Mouse (Mus musculus): ENCODE data around the gene Saysd1. TPM values are rescaled to one million over a fixed set of nuclear protein-coding genes. Genes with fewer than 3 reads are reported as not detected.

Gene Saysd1
- polyA plus RNA-seq, 1 experiment from 2014 or later = 18.4 TPM

- H3K27me3 ChIP-seq (replicated peaks; ENCODE audit: control insufficient read depth, insufficient read depth, low read length) = no peaks in the 10 kb centered on the region
- H3K9ac ChIP-seq (ENCODE audit: low read length) = no peak overlapping the region
- WGBS = 90% methylated on average over 6 of the region's 6 CpGs
- H3K4me2 ChIP-seq (ENCODE audit: low read length) = no peak overlapping the region
- no peak overlapping the region for H3K27ac ChIP-seq (ENCODE audit: low read depth, low read length)
- no peaks in the 10 kb centered on the region for H3K4me1 ChIP-seq (ENCODE audit: control insufficient read depth, insufficient read depth, low read length)
- H3K36me3 ChIP-seq (ENCODE audit: control insufficient read depth, insufficient read depth, low read length) = no peaks in the 10 kb centered on the region
- no peaks in the 10 kb centered on the region for H3K9me3 ChIP-seq (replicated peaks; ENCODE audit: control insufficient read depth, low read length)
- H3K4me3 ChIP-seq (ENCODE audit: low read depth, low read length) = no peak overlapping the region
- DNase-seq (ENCODE audit: low spot score) (no peak), ATAC-seq (no peak)
Measured at GRCm38 (mm10) chr14:20128162-20128561, 10.2 kb downstream of the Saysd1 start.

DNA sequence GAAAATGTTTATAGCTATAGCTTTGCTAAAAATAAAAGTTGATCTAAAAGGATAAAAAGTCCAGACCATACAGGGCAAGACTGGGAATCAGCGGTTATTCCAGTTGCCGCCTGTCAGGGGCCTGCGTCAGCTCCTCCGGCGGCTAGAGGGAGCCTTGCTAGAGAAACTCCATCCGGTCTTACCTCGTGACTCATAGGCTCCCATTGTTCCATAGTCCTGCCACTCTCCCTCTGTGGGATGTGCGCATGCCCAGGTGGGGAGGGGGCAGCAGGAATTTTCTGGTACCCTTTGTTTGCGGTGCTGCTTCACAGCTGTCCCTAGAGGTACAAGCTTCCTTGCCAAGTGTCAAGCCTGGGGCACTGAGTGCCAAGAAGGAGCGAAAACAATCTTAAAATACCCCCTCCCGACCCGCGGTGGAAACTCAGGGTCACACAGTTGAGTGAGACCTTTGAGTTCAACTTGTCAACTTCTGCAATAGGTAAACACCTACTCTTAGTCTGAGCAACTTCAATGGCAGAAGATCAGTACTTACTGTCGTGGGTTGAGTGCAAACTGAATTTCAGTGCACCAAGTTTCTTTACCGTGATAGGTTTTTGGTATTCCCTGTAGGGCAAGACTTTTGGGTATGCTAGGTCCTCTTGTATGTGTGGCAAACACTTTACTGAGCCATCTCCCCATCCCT, 10.8 kb downstream of the Saysd1 start:
- 82% methylated on average over 15 of the region's 15 CpGs for WGBS
- no peak overlapping the region for H3K9ac ChIP-seq (ENCODE audit: low read length)
- no peak for DNase-seq (ENCODE audit: low spot score)
- no peak overlapping the region for H3K4me2 ChIP-seq (ENCODE audit: low read length)
- H3K4me1 ChIP-seq (ENCODE audit: control insufficient read depth, insufficient read depth, low read length) = no peaks in the 10 kb centered on the region
- H3K27me3 ChIP-seq (replicated peaks; ENCODE audit: control insufficient read depth, insufficient read depth, low read length) = no peaks in the 10 kb centered on the region
- H3K9me3 ChIP-seq (replicated peaks; ENCODE audit: control insufficient read depth, low read length) = no peaks in the 10 kb centered on the region
- no peak for ATAC-seq
- H3K4me3 ChIP-seq (ENCODE audit: low read depth, low read length) = no peak overlapping the region
- no peak overlapping the region for H3K27ac ChIP-seq (ENCODE audit: low read depth, low read length)
- no peaks in the 10 kb centered on the region for H3K36me3 ChIP-seq (ENCODE audit: control insufficient read depth, insufficient read depth, low read length)

GRCm38 (mm10) chr14:20120868-20121267, 17.5 kb downstream of the Saysd1 start:
- WGBS = 87% methylated on average over 5 of the region's 5 CpGs
- ATAC-seq = no peak
- no peaks in the 10 kb centered on the region for H3K27me3 ChIP-seq (replicated peaks; ENCODE audit: control insufficient read depth, insufficient read depth, low read length)

GRCm38 (mm10) chr14:20120012-20120411, 18.3 kb downstream of the Saysd1 start:
- no peak overlapping the region for H3K4me2 ChIP-seq (ENCODE audit: low read length)
- no peak overlapping the region for H3K9ac ChIP-seq (ENCODE audit: low read length)
- no peak overlapping the region for H3K4me3 ChIP-seq (ENCODE audit: low read depth, low read length)
- no peak for DNase-seq (ENCODE audit: low spot score)
- 95% methylated on average over 11 of the region's 11 CpGs for WGBS
- no peaks in the 10 kb centered on the region for H3K9me3 ChIP-seq (replicated peaks; ENCODE audit: control insufficient read depth, low read length)
- H3K36me3 ChIP-seq (ENCODE audit: control insufficient read depth, insufficient read depth, low read length) = no peaks in the 10 kb centered on the region
- H3K27me3 ChIP-seq (replicated peaks; ENCODE audit: control insufficient read depth, insufficient read depth, low read length) = no peaks in the 10 kb centered on the region
- H3K27ac ChIP-seq (ENCODE audit: low read depth, low read length) = no peak overlapping the region
- no peak for ATAC-seq
- no peaks in the 10 kb centered on the region for H3K4me1 ChIP-seq (ENCODE audit: control insufficient read depth, insufficient read depth, low read length)

More at GRCm38 (mm10) chr14:20120868-20121267, 17.5 kb downstream of the Saysd1 start:
- H3K4me3 ChIP-seq (ENCODE audit: low read depth, low read length) = no peak overlapping the region
- H3K27ac ChIP-seq (ENCODE audit: low read depth, low read length) = no peak overlapping the region
- no peaks in the 10 kb centered on the region for H3K9me3 ChIP-seq (replicated peaks; ENCODE audit: control insufficient read depth, low read length)
- H3K4me2 ChIP-seq (ENCODE audit: low read length) = no peak overlapping the region
- H3K9ac ChIP-seq (ENCODE audit: low read length) = no peak overlapping the region
- no peaks in the 10 kb centered on the region for H3K4me1 ChIP-seq (ENCODE audit: control insufficient read depth, insufficient read depth, low read length)
- no peak for DNase-seq (ENCODE audit: low spot score)
- H3K36me3 ChIP-seq (ENCODE audit: control insufficient read depth, insufficient read depth, low read length) = no peaks in the 10 kb centered on the region

GRCm38 (mm10) chr14:20116149-20116605, 22.2 kb downstream of the Saysd1 start:
- Histone ChIP-seq H3K36me3 (ENCODE audit: control insufficient read depth, insufficient read depth, low read length) (no peaks in the 10 kb centered on the region), H3K4me2 (ENCODE audit: low read length) (no peak overlapping the region), H3K9me3 (replicated peaks; ENCODE audit: control insufficient read depth, low read length) (no peaks in the 10 kb centered on the region; the same call in 1 of the 2 replicates), H3K27ac (ENCODE audit: low read depth, low read length) (no peak overlapping the region), H3K4me1 (ENCODE audit: control insufficient read depth, insufficient read depth, low read length) (no peaks in the 10 kb centered on the region), H3K9ac (ENCODE audit: low read length) (no peak overlapping the region), H3K4me3 (ENCODE audit: low read depth, low read length) (no peak overlapping the region), H3K27me3 (replicated peaks; ENCODE audit: control insufficient read depth, insufficient read depth, low read length) (no peaks in the 10 kb centered on the region)
- ATAC-seq = no peak
- no peak for DNase-seq (ENCODE audit: low spot score)
- 68% methylated on average over 9 of the region's 9 CpGs for WGBS

DNA sequence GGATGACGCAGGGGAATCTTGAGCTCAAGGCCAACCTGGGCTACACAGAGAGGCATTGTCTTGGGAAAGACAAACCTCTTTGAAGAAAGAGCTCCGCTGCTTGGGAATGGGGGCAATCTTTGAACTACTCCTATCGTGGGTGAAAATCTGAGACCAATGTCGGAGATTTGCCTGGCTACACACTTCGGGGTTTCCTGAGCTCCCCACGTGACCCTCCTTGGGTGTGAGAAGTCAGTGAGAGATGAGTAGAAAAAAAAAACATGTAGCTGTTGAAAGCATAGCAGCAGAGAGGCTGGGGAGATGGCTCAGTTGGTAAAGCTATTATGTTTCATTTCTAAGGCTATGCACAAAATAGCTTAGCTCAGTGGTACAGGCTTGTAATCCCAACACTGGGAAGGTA, 23.4 kb downstream of the Saysd1 start:
- 85% methylated on average over 6 of the region's 6 CpGs for WGBS
- Histone ChIP-seq H3K4me3 (ENCODE audit: low read depth, low read length) (no peak overlapping the region), H3K27ac (ENCODE audit: low read depth, low read length) (no peak overlapping the region), H3K27me3 (replicated peaks; ENCODE audit: control insufficient read depth, insufficient read depth, low read length) (no peaks in the 10 kb centered on the region), H3K9ac (ENCODE audit: low read length) (no peak overlapping the region), H3K36me3 (ENCODE audit: control insufficient read depth, insufficient read depth, low read length) (no peaks in the 10 kb centered on the region), H3K4me1 (ENCODE audit: control insufficient read depth, insufficient read depth, low read length) (no peaks in the 10 kb centered on the region), H3K4me2 (ENCODE audit: low read length) (no peak overlapping the region), H3K9me3 (replicated peaks; ENCODE audit: control insufficient read depth, low read length) (no peaks in the 10 kb centered on the region; the same call in 1 of the 2 replicates)
- no peak for ATAC-seq
- DNase-seq (ENCODE audit: low spot score) = no peak

- Histone ChIP-seq H3K4me1 (ENCODE audit: control insufficient read depth, insufficient read depth, low read length) (no peaks in the 10 kb centered on the region), H3K4me3 (ENCODE audit: low read depth, low read length) (no peak overlapping the region), H3K27me3 (replicated peaks; ENCODE audit: control insufficient read depth, insufficient read depth, low read length) (no peaks in the 10 kb centered on the region), H3K9me3 (replicated peaks; ENCODE audit: control insufficient read depth, low read length) (no peaks in the 10 kb centered on the region; the same call in 1 of the 2 replicates), H3K9ac (ENCODE audit: low read length) (no peak overlapping the region), H3K27ac (ENCODE audit: low read depth, low read length) (no peak overlapping the region), H3K4me2 (ENCODE audit: low read length) (no peak overlapping the region), H3K36me3 (ENCODE audit: control insufficient read depth, insufficient read depth, low read length) (no peaks in the 10 kb centered on the region)
- ATAC-seq (peak; percentile 71; the same call in 1 of the 2 replicates), DNase-seq (ENCODE audit: low spot score) (peak; percentile 89)
- 4% methylated on average over 6 of the region's 6 CpGs for WGBS
Measured at GRCm38 (mm10) chr14:20113964-20114363, 24.4 kb downstream of the Saysd1 start.

- Histone ChIP-seq H3K36me3 (ENCODE audit: control insufficient read depth, insufficient read depth, low read length) (no peaks in the 10 kb centered on the region), H3K9ac (ENCODE audit: low read length) (no peak overlapping the region), H3K27ac (ENCODE audit: low read depth, low read length) (no peak overlapping the region), H3K4me2 (ENCODE audit: low read length) (no peak overlapping the region), H3K4me3 (ENCODE audit: low read depth, low read length) (no peak overlapping the region), H3K4me1 (ENCODE audit: control insufficient read depth, insufficient read depth, low read length) (no peaks in the 10 kb centered on the region), H3K27me3 (replicated peaks; ENCODE audit: control insufficient read depth, insufficient read depth, low read length) (no peaks in the 10 kb centered on the region), H3K9me3 (replicated peaks; ENCODE audit: control insufficient read depth, low read length) (no peaks in the 10 kb centered on the region; the same call in 1 of the 2 replicates)
- WGBS = 65% methylated on average over 7 of the region's 7 CpGs
- no peak for ATAC-seq
- DNase-seq (ENCODE audit: low spot score) = no peak
Measured at GRCm38 (mm10) chr14:20113189-20113961, 25.0 kb downstream of the Saysd1 start.

GRCm38 (mm10) chr14:20112218-20112617, 26.1 kb downstream of the Saysd1 start:
- H3K9me3 ChIP-seq (replicated peaks; ENCODE audit: control insufficient read depth, low read length) = no peaks in the 10 kb centered on the region; the same call in 1 of the 2 replicates
- no peaks in the 10 kb centered on the region for H3K36me3 ChIP-seq (ENCODE audit: control insufficient read depth, insufficient read depth, low read length)
- H3K4me1 ChIP-seq (ENCODE audit: control insufficient read depth, insufficient read depth, low read length) = no peaks in the 10 kb centered on the region
- no peak for ATAC-seq
- H3K4me2 ChIP-seq (ENCODE audit: low read length) = no peak overlapping the region
- no peaks in the 10 kb centered on the region for H3K27me3 ChIP-seq (replicated peaks; ENCODE audit: control insufficient read depth, insufficient read depth, low read length)
- no peak overlapping the region for H3K27ac ChIP-seq (ENCODE audit: low read depth, low read length)
- no peak overlapping the region for H3K9ac ChIP-seq (ENCODE audit: low read length)
- no peak overlapping the region for H3K4me3 ChIP-seq (ENCODE audit: low read depth, low read length)
- DNase-seq (ENCODE audit: low spot score) = no peak
- WGBS = 70% methylated on average over 3 of the region's 3 CpGs

All from forebrain, embryonic 14.5 days (tissue).